45 mouse cellular contexts compared by ENCODE assay signal in genomic region chr5:38288476-38288875, GRCm38 (mm10). TPM values are rescaled to one million over a fixed set of nuclear protein-coding genes. Genes with fewer than 3 reads are reported as not detected.
"Had no signal": no experiment of that assay in that cellular context is flagged by ENCODE, and none has a peak within 500 bp of the region (broad histone marks: within the 10 kb centered on the region; RNA-seq: fewer than 3 reads in every experiment).

No protein-coding gene starts in this region.

- H3K4me1 ChIP-seq: limb, embryonic 12.5 days; limb, embryonic 13.5 days; limb, embryonic 15.5 days; liver, embryonic 12.5 days; liver, embryonic 13.5 days; liver, embryonic 15.5 days; lung, embryonic 15.5 days; megakaryocyte, embryonic 14.5 days; midbrain, embryonic 10.5 days; midbrain, embryonic 12.5 days; midbrain, embryonic 13.5 days; midbrain, embryonic 15.5 days; neural tube, embryonic 12.5 days had no signal

- H3K27ac ChIP-seq: limb, embryonic 10.5 days; limb, embryonic 12.5 days; limb, embryonic 13.5 days; limb, embryonic 15.5 days; liver, embryonic 12.5 days; liver, embryonic 13.5 days; liver, embryonic 14.5 days; liver, embryonic 15.5 days; lung, embryonic 15.5 days; macrophage; midbrain, embryonic 10.5 days; midbrain, embryonic 12.5 days; midbrain, embryonic 13.5 days; midbrain, embryonic 15.5 days; neural tube, embryonic 12.5 days had no signal

- H3K9ac ChIP-seq: limb, embryonic 12.5 days; limb, embryonic 13.5 days; limb, embryonic 15.5 days; liver, embryonic 12.5 days; liver, embryonic 13.5 days; liver, embryonic 14.5 days; liver, embryonic 15.5 days; liver, postnatal 0 days; lung, embryonic 14.5 days; lung, embryonic 15.5 days; midbrain, embryonic 12.5 days; midbrain, embryonic 13.5 days; midbrain, embryonic 15.5 days; neural tube, embryonic 12.5 days had no signal

- H3K4me3 ChIP-seq: limb, embryonic 10.5 days; limb, embryonic 12.5 days; limb, embryonic 13.5 days; limb, embryonic 15.5 days; liver, embryonic 12.5 days; liver, embryonic 13.5 days; liver, embryonic 15.5 days; lung, embryonic 15.5 days; megakaryocyte, embryonic 14.5 days; midbrain, embryonic 10.5 days; midbrain, embryonic 12.5 days; midbrain, embryonic 13.5 days; midbrain, embryonic 15.5 days; myocyte; neural tube, embryonic 12.5 days had no signal

- DNase-seq: left cerebral cortex, postnatal 4 days; liver; liver, embryonic 13.5 days; liver, postnatal 0 days; lung, adult 18-20 months; lung, adult 2 months; lung, embryonic 14.5 days; lung, postnatal 10 days; lung, postnatal 14 days; lung, postnatal 36 days; lung, postnatal 4 days; midbrain, embryonic 14.5 days had no signal

- H3K36me3 ChIP-seq: limb, embryonic 10.5 days; limb, embryonic 12.5 days; limb, embryonic 13.5 days; limb, embryonic 15.5 days; liver, embryonic 12.5 days; liver, embryonic 13.5 days; liver, embryonic 15.5 days; lung, embryonic 15.5 days; midbrain, embryonic 10.5 days; midbrain, embryonic 12.5 days; midbrain, embryonic 13.5 days; midbrain, embryonic 15.5 days; neural tube, embryonic 12.5 days had no signal

- H3K27me3 ChIP-seq: limb, embryonic 12.5 days; limb, embryonic 13.5 days; limb, embryonic 15.5 days; liver, embryonic 12.5 days; liver, embryonic 13.5 days; liver, embryonic 15.5 days; lung, embryonic 15.5 days; midbrain, embryonic 12.5 days; midbrain, embryonic 13.5 days; midbrain, embryonic 15.5 days; neural tube, embryonic 12.5 days had no signal

RNA-seq across cellular contexts. Expression of gene Otop1, which starts 12.7 kb away (rescaled TPM):
- total RNA-seq: left cerebral cortex, postnatal 10 days; left cerebral cortex, postnatal 14 days; left cerebral cortex, postnatal 25 days; left cerebral cortex, postnatal 36 days; left cerebral cortex, postnatal 4 days; liver, adult 2 months; megakaryocyte progenitor cell, adult 5-6 weeks; megakaryocyte, adult 5-6 weeks; megakaryocyte-erythroid progenitor cell, adult 5-6 weeks; monocyte, adult 5-6 weeks had no signal
- polyA plus RNA-seq: limb, embryonic 14.5 days; limb, embryonic 15.5 days; liver, adult 2 months; liver, embryonic 11.5 days; liver, embryonic 12.5 days; liver, embryonic 14.5 days; liver, embryonic 15.5 days; liver, embryonic 16.5 days; liver, postnatal 0 days; lung, embryonic 14.5 days; lung, embryonic 15.5 days; lung, embryonic 16.5 days; lung, postnatal 0 days; macrophage; midbrain, embryonic 11.5 days; midbrain, embryonic 12.5 days; midbrain, embryonic 13.5 days; midbrain, embryonic 14.5 days; midbrain, embryonic 15.5 days; neural tube, embryonic 11.5 days; neural tube, embryonic 12.5 days had no signal

RNA-seq across cellular contexts. Expression of gene Drd5, which starts 30.7 kb away (rescaled TPM):
- total RNA-seq: liver, adult 2 months; megakaryocyte progenitor cell, adult 5-6 weeks; megakaryocyte, adult 5-6 weeks; megakaryocyte-erythroid progenitor cell, adult 5-6 weeks; monocyte, adult 5-6 weeks had no signal
- polyA plus RNA-seq: limb, embryonic 10.5 days; limb, embryonic 11.5 days; limb, embryonic 12.5 days; liver, adult 2 months; liver, embryonic 11.5 days; liver, embryonic 12.5 days; liver, embryonic 13.5 days; liver, embryonic 14.5 days; liver, embryonic 15.5 days; liver, embryonic 16.5 days; liver, postnatal 0 days; lung, adult 2 months; lung, embryonic 14.5 days; lung, embryonic 15.5 days; lung, embryonic 16.5 days; lung, postnatal 0 days; macrophage; myocyte; neural tube, embryonic 11.5 days; neural tube, embryonic 12.5 days had no signal
